Mouse (Mus musculus): ENCODE measurements around the gene Frzb.

The Frzb gene

GRCm38 (mm10) chr2:80430357-80431053, 16.9 kb downstream of the Frzb start:
- DNase-seq (ENCODE audit: low spot score), result no peak

DNA sequence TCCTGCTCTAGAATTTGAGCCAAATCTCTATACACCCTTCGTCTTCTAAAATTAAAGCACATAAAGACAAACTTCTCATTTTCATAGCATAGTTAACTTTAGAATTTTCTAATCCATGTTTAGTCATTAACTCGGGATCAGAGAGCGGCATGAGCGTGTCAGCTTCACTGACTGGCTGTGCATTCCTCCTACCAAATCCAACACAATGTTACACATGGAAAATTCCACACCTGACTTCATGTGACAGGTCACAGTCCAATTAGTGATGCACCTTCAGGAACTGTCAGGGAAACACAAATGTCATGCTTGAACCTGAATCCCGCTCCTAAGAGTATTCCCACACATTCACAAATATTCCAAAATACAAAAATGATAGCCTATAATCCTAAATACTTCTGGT, 24.3 kb downstream of the Frzb start:
- no peak for DNase-seq (ENCODE audit: low spot score)

- DNase-seq (ENCODE audit: low spot score), result no peak
Measured at GRCm38 (mm10) chr2:80421990-80422389, 25.4 kb downstream of the Frzb start.

DNA sequence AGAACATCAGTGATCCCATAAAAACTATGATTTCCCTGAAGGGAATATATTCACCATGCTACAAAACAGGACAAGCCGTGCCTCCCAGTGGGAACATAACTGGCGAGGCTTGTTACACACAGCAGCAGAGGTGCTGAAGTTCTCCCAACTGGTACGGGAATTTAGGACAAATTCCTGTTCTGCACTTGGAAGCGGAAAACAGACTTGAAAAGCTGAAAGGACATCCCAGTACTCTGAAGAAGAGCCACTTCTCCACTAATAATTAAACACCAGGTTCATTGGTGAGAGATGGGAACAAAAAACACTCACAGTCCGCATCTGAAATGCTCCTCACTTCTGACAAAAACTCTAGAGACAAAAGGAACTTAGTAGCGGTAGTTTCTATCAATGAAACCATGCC, 31.1 kb downstream of the Frzb start:
- no peak for DNase-seq (ENCODE audit: low spot score)

- DNase-seq (ENCODE audit: low spot score), result no peak
Measured at GRCm38 (mm10) chr2:80414387-80414786, 33.0 kb downstream of the Frzb start.

DNA sequence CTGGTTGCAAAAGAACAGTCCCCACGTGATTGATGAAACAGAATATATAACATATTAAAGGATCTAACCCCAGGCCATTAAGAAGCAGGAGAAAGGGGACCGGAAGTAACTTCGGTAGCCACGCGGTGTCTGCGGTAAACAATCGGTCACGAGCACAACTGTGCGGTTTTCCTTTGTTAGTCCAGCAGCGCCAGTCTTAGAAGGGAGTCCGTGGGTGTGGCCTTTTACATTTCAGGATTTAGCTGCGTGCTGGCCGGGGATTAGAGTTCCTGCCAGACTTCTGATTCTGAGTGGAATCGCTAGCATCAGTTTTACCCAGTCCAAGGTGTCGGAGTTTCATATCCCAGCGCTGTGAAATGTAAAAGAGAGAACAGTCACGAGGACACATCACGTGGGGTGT, 34.3 kb downstream of the Frzb start:
- DNase-seq (ENCODE audit: low spot score), result no peak

GRCm38 (mm10) chr2:80409893-80410574, 37.4 kb downstream of the Frzb start:
- no peak for DNase-seq (ENCODE audit: low spot score)

DNA sequence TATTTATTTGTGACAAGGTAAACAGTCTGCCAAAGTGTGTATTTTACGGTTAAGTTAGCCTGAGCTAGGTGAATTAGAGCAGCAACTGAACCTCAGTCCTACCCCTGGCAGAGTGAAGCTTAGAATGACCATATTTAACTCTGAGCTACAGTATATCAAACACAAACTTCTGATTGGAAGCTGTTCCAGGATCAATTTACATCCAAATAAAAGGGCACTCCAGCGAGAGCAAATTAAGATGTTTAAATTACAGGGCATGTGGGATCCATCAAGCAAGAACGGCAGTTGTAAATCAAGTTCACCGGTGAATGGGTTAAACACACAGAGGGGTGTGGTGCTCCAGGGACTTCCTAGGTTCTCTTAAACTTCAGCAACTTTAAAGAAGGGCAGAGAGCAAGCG, 42.7 kb downstream of the Frzb start:
- no peak for DNase-seq (ENCODE audit: low spot score)

- DNase-seq (ENCODE audit: low spot score), result no peak
Measured at GRCm38 (mm10) chr2:80398595-80399099, 48.8 kb downstream of the Frzb start.

- DNase-seq (ENCODE audit: low spot score), result no peak
Measured at GRCm38 (mm10) chr2:80396864-80397263, 50.6 kb downstream of the Frzb start.

- no peak for DNase-seq (ENCODE audit: low spot score)
Measured at GRCm38 (mm10) chr2:80396057-80396456, 51.4 kb downstream of the Frzb start.

DNA sequence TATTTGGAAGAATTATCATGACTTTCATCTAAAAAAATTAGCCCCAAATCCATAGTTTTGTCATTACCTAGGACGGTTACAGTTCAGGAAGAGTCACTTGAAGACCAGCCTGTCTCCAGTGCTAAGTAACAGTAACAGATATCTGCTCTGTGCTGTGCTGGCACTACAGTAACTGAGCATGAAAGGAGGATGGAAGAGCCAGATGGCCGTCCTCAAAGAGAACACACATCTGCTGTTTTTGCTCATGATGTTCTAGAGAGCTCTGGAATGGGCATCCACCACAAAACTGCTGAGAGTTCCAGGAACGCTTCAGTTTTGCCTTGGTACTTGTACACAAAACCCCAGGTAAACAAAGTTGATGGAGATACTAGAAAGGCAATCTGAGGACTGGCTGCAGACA, 59.1 kb downstream of the Frzb start:
- no peak for DNase-seq (ENCODE audit: low spot score)

DNA sequence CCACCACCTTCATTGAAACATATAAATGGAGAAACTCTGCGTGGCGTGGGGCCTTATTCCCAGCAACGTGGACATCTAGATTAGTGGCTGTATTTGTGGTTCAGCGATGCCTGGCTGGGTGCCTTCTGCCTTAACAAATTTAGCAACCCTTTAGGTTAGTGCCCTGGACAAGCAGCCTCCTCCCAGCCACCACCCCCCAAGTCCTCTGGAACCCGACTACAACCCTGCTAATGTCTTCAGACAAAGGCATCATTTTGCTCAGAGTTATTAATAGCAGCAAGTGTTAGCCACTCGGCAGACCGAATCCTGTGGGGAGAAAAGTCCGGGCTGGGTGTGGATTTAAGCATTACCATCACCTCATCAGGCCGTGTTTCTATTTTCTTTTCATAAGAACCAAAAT, 59.8 kb downstream of the Frzb start:
- no peak for DNase-seq (ENCODE audit: low spot score)

DNA sequence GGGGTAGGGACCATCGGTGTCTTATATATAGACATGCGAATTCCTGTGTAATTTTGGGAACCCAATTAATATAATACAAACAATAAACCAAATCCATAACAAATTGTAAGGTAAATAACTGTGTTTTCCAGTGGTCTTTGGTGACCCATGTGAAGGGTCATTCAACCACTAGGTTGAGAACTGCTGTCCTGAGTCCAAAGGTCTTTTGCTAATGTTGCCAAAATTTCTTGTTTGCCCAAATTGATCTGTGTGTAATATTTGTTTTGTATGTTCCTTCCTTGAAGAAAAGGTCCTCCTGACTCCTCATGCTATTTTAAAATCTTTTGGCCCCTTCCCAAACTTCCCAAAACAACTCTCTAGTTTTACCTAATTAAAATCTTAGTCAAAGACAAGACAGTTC, 61.2 kb downstream of the Frzb start:
- no peak for DNase-seq (ENCODE audit: low spot score)

DNA sequence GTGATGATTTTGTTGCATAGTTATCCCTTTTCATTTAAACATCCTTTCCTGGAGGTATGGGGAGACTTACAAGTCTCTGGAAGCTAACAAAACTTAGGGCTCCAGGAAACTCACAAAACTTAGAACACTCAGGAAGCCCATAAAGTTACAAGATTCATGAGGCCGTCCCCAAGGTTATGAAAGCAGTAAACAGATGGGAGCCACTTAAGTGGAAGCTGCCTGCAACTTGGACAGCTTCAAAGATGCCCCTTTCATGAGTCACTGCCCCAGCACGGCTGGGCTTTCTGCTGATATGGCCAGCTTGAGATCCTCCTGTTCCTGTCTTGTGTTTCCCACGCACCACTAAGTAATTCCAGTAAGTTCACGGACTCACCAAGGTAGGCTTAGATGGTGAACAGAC, 63.0 kb downstream of the Frzb start:
- DNase-seq (ENCODE audit: low spot score), result no peak

DNA sequence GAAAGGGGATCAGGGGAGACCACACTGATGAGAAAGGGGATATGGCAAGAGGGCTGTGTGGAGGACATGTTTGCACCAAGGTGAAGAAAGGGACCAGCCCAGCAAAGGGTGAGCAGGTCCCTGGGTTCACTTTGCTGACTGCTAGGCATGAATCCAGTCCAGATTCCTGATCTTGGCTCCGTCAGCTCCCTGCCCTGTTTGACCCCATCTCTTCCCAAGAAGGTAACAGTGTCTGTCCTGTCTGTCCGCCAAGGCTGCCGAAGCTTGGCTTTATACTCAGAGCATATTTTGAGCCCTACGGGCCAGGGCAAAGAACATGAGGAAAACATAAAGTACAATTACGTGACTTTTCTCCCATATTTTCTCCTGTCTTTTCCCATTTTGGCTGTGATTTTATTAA, 67.6 kb downstream of the Frzb start:
- DNase-seq (ENCODE audit: low spot score), result no peak

- DNase-seq (ENCODE audit: low spot score), result no peak
Measured at GRCm38 (mm10) chr2:80374892-80375291, 72.5 kb downstream of the Frzb start.

DNA sequence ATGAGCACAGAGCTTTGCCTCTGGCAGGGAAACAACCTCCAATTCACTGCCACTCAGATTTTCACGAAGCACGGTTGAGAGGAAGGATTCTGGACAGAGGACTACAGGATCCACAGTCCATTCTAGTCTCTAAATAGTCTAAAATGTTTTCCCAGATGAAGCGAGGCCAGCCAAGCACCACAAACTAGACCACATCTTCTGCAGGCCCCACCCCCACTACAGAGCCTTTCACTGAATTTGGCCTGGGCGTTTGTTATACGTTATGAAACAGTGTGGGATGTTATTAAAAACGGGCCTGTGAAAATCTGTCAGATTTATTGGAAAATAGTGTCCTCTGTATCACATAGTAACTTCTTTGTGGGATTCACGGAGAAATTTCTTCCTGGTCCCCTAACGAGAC, 76.0 kb downstream of the Frzb start:
- DNase-seq (ENCODE audit: low spot score), result no peak

All from c-Kit-positive CD71-positive TER-119-positive erythroid progenitor cells, embryonic 14.5 days (primary cell).